In genomic region chr14:76589671-76590070, GRCm38 (mm10) we compare ENCODE assay signal across 20 mouse cellular contexts. TPM values are rescaled to one million over a fixed set of nuclear protein-coding genes. Genes with fewer than 3 reads are reported as not detected.
DNase-seq lines count a peak whose midpoint lies in the region; ATAC-seq and TF ChIP-seq lines count a peak whose summit lies in the region.
"Had no signal": no experiment of that assay in that cellular context is flagged by ENCODE, and none has a peak within 500 bp of the region (broad histone marks: within the 10 kb centered on the region; RNA-seq: fewer than 3 reads in every experiment).

No protein-coding gene starts in this region.

- ATAC-seq in kidney, embryonic 15.5 days (replicated peaks; ENCODE audit: low FRiP score): no peak; the same call in 1 of the 2 replicates
- peak; percentile 22; the same call in 1 of the 2 replicates for ATAC-seq in lung, postnatal 0 days
- peak; percentile 72 for ATAC-seq in stomach, embryonic 16.5 days (ENCODE audit: insufficient read depth, low FRiP score)
- ATAC-seq: activated CD4-positive, CD25-positive, alpha-beta regulatory T cell, adult 4 months; forebrain, embryonic 15.5 days; Patski had no signal

- H3K27ac ChIP-seq in kidney, embryonic 15.5 days: 0 out of 2 replicates have a peak overlapping the region, but pooled peaks have one; percentile 14
- no peak overlapping the region for H3K27ac ChIP-seq in kidney, adult 2 months (ENCODE audit: insufficient read depth, low read depth, low read length)
- H3K27ac ChIP-seq in lung, postnatal 0 days (ENCODE audit: low read length): no peak overlapping the region
- peak overlapping the region; percentile 81; the same call in 1 of the 2 replicates for H3K27ac ChIP-seq in stomach, embryonic 16.5 days (ENCODE audit: low read length)
- H3K27ac ChIP-seq: embryonic facial prominence, embryonic 12.5 days; forebrain, embryonic 15.5 days; heart, embryonic 10.5 days had no signal

- H3K9ac ChIP-seq in kidney, embryonic 15.5 days: no peak overlapping the region
- no peak overlapping the region for H3K9ac ChIP-seq in lung, postnatal 0 days (replicated peaks; ENCODE audit: low read depth)
- no peak overlapping the region for H3K9ac ChIP-seq in stomach, embryonic 16.5 days (ENCODE audit: low read length)
- H3K9ac ChIP-seq: embryonic facial prominence, embryonic 12.5 days; forebrain, embryonic 15.5 days had no signal

- H3K27me3 ChIP-seq in kidney, embryonic 15.5 days: no peaks in the 10 kb centered on the region
- no peaks in the 10 kb centered on the region for H3K27me3 ChIP-seq in kidney, adult 2 months (replicated peaks; ENCODE audit: control insufficient read depth, insufficient read depth, low read length)
- no peaks in the 10 kb centered on the region for H3K27me3 ChIP-seq in lung, postnatal 0 days (replicated peaks; ENCODE audit: insufficient read depth, low read length)
- no peaks in the 10 kb centered on the region for H3K27me3 ChIP-seq in stomach, embryonic 16.5 days (ENCODE audit: control insufficient read depth, insufficient read depth, low read length)
- H3K27me3 ChIP-seq: embryonic facial prominence, embryonic 12.5 days; forebrain, embryonic 15.5 days; Patski had no signal

- WGBS in kidney, embryonic 15.5 days: 52% methylated on average over 1 of the region's 1 CpGs
- WGBS in kidney, adult 2 months: 96% methylated on average over 1 of the region's 1 CpGs
- WGBS in lung, postnatal 0 days: 41% methylated on average over 1 of the region's 1 CpGs
- WGBS in stomach, embryonic 16.5 days: 44% methylated on average over 1 of the region's 1 CpGs

- no peak for TF ChIP-seq EP300 in lung, postnatal 0 days (IDR thresholded peaks at IDR 0.05)

- H3K4me3 ChIP-seq in kidney, embryonic 15.5 days (replicated peaks): no peak overlapping the region
- H3K4me3 ChIP-seq in kidney, adult 2 months (ENCODE audit: insufficient read depth, low read depth, low read length): no peak overlapping the region
- H3K4me3 ChIP-seq in lung, postnatal 0 days (ENCODE audit: low read depth, low read length): no peak overlapping the region
- no peak overlapping the region for H3K4me3 ChIP-seq in stomach, embryonic 16.5 days (replicated peaks; ENCODE audit: low read length)
- H3K4me3 ChIP-seq: embryonic facial prominence, embryonic 12.5 days; forebrain, embryonic 15.5 days; heart, embryonic 10.5 days had no signal

- no peaks in the 10 kb centered on the region for H3K36me3 ChIP-seq in kidney, embryonic 15.5 days
- no peaks in the 10 kb centered on the region for H3K36me3 ChIP-seq in kidney, adult 2 months (ENCODE audit: control insufficient read depth, insufficient read depth, low read length)
- H3K36me3 ChIP-seq in lung, postnatal 0 days (ENCODE audit: insufficient read depth, low read length): no peaks in the 10 kb centered on the region
- no peaks in the 10 kb centered on the region for H3K36me3 ChIP-seq in stomach, embryonic 16.5 days (ENCODE audit: control insufficient read depth, insufficient read depth, low read length)
- H3K36me3 ChIP-seq: embryonic facial prominence, embryonic 12.5 days; forebrain, embryonic 15.5 days; heart, embryonic 10.5 days had no signal

- TF ChIP-seq CTCF in kidney, adult 2 months (conservative IDR thresholded peaks at IDR 0.05; ENCODE audit: insufficient read depth, insufficient read length, low read depth, low read length): no peak
- no peak for TF ChIP-seq CTCF in lung, postnatal 0 days (IDR thresholded peaks at IDR 0.05)

- no peak for TF ChIP-seq POLR2A in kidney, adult 2 months (IDR thresholded peaks at IDR 0.05; ENCODE audit: low read depth, low read length)

- H3K4me2 ChIP-seq in kidney, embryonic 15.5 days: no peak overlapping the region
- H3K4me2 ChIP-seq in lung, postnatal 0 days (replicated peaks; ENCODE audit: low read depth, low read length): no peak overlapping the region
- no peak overlapping the region for H3K4me2 ChIP-seq in stomach, embryonic 16.5 days (ENCODE audit: low read depth, low read length)
- H3K4me2 ChIP-seq: embryonic facial prominence, embryonic 12.5 days; forebrain, embryonic 15.5 days had no signal

- H3K9me3 ChIP-seq in kidney, embryonic 15.5 days (replicated peaks): 0 out of 2 replicates have a peak, but pooled peaks cover under 1% of the 10 kb centered on the region
- no peaks in the 10 kb centered on the region for H3K9me3 ChIP-seq in lung, postnatal 0 days (ENCODE audit: low read length)
- H3K9me3 ChIP-seq in stomach, embryonic 16.5 days (replicated peaks; ENCODE audit: control insufficient read depth, low read length): no peaks in the 10 kb centered on the region
- H3K9me3 ChIP-seq: embryonic facial prominence, embryonic 12.5 days; forebrain, embryonic 15.5 days; heart, embryonic 10.5 days had no signal

- H3K4me1 ChIP-seq in kidney, embryonic 15.5 days: peaks cover 9% of the 10 kb centered on the region
- H3K4me1 ChIP-seq in kidney, adult 2 months (ENCODE audit: control insufficient read depth, insufficient read depth, low read length): no peaks in the 10 kb centered on the region
- no peaks in the 10 kb centered on the region for H3K4me1 ChIP-seq in lung, postnatal 0 days (ENCODE audit: insufficient read depth, low read depth, low read length)
- peaks cover 18% of the 10 kb centered on the region for H3K4me1 ChIP-seq in stomach, embryonic 16.5 days (ENCODE audit: control insufficient read depth, insufficient read depth, low read length)
- H3K4me1 ChIP-seq: embryonic facial prominence, embryonic 12.5 days; forebrain, embryonic 15.5 days had no signal

- DNase-seq in kidney, adult 2 months: no peak
- DNase-seq in lung, postnatal 0 days (ENCODE audit: low spot score): no peak
- DNase-seq in lung, postnatal 14 days: no peak
- DNase-seq in heart, adult 8-10 months (ENCODE audit: low spot score): no peak
- DNase-seq in layer of hippocampus, postnatal 25 days (ENCODE audit: extremely low spot score in 1 of 2, low spot score in 1 of 2): no peak
- DNase-seq: adrenal gland, postnatal 14 days; cerebellum, adult 11-12 months; cerebellum, adult 9-10 months; cerebellum, postnatal 25 days; gastrocnemius, postnatal 36 days; heart, adult 11 months; heart, postnatal 10 days; heart, postnatal 4 days had no signal

RNA-seq across cellular contexts. Expression of gene Serp2, which starts 33.0 kb away (rescaled TPM):
- polyA plus RNA-seq in kidney, embryonic 15.5 days (2015; fragmentation: Nextera tagmentation; extraction: Ambion mirVana): 10.3 and 11.1 TPM in 2 replicates
- 1.0 and 2.0 TPM in 2 replicates for polyA plus RNA-seq in kidney, adult 2 months (2012; rRNA removed)
- 4.1 and 5.1 TPM in 2 replicates for polyA plus RNA-seq in lung, postnatal 0 days (2015; fragmentation: Nextera tagmentation; extraction: Ambion mirVana)
- 7.8 and 8.8 TPM in 2 replicates for polyA plus RNA-seq in stomach, embryonic 16.5 days (2015; fragmentation: Nextera tagmentation; extraction: Ambion mirVana)
- total RNA-seq in heart, adult 8-10 months (2022): 1 to 10 TPM in 1 of 4 experiments, under 1 TPM in 1, not detected in 2; 0.54 to 1.0 TPM
- 100 to 1,000 TPM; 150 to 152 TPM for total RNA-seq in layer of hippocampus, postnatal 25 days (2021)

Comparison
In these comparisons a context has a peak if more than half of its experiments do, and no peak if none do; other contexts are left out.
1. H3K27ac ChIP-seq: peak in kidney, embryonic 15.5 days (single experiment) and stomach, embryonic 16.5 days (single experiment); none in kidney, adult 2 months (single experiment) and lung, postnatal 0 days (single experiment).